Mouse (Mus musculus) CD4-positive, CD25-positive, alpha-beta regulatory T cell, adult 2 months (primary cell): ENCODE data around the gene Rnf39.

ENCODE experiments used
- DNase-seq: peaks from one replicate; pipeline ENCODE4 v3.0.0-alpha.2; 2012; ENCODE audit warnings: low read depth, low spot score

Gene Rnf39

GRCm38 (mm10) chr17:36942791-36943471 lies at the start of gene Rnf39:
TSS of gene Rnf39 (plus strand) at chr17:36942918.
- DNase-seq = peak; percentile 26

GRCm38 (mm10) chr17:36893387-36893786 lies 49.3 kb upstream of the Rnf39 start:
- no peak for DNase-seq

GRCm38 (mm10) chr17:36896583-36896982 lies 46.1 kb upstream of the Rnf39 start:
- DNase-seq = peak; percentile 43

- DNase-seq = no peak
These were observed 45.7 kb upstream of the Rnf39 start for GRCm38 (mm10) chr17:36897065-36897464.

- DNase-seq = no peak
These were observed 45.0 kb upstream of the Rnf39 start, which contains the start of gene Trim31 for GRCm38 (mm10) chr17:36897552-36898205. TSS of gene Trim31 (plus strand) at chr17:36898118.

GRCm38 (mm10) chr17:36899376-36899775 lies 43.3 kb upstream of the Rnf39 start:
- no peak for DNase-seq

- no peak for DNase-seq
These were observed 42.7 kb upstream of the Rnf39 start for GRCm38 (mm10) chr17:36900001-36900400.

- peak; percentile 15 for DNase-seq
These were observed 42.0 kb upstream of the Rnf39 start for GRCm38 (mm10) chr17:36900691-36901090.

- no peak for DNase-seq
These were observed 39.1 kb upstream of the Rnf39 start for GRCm38 (mm10) chr17:36903651-36904050.

GRCm38 (mm10) chr17:36908235-36908634 lies 34.5 kb upstream of the Rnf39 start:
- DNase-seq = no peak

GRCm38 (mm10) chr17:36909802-36910201 lies 32.9 kb upstream of the Rnf39 start:
- DNase-seq = no peak

- no peak for DNase-seq
These were observed 30.7 kb upstream of the Rnf39 start for GRCm38 (mm10) chr17:36912031-36912430.

- DNase-seq = peak; percentile 88
These were observed 28.6 kb upstream of the Rnf39 start for GRCm38 (mm10) chr17:36914108-36914507.

GRCm38 (mm10) chr17:36915076-36915475 lies 27.6 kb upstream of the Rnf39 start:
- DNase-seq = peak; percentile 82

- DNase-seq = no peak
These were observed 22.5 kb upstream of the Rnf39 start for GRCm38 (mm10) chr17:36920239-36920638.

- no peak for DNase-seq
These were observed 20.0 kb upstream of the Rnf39 start for GRCm38 (mm10) chr17:36922715-36923114.

GRCm38 (mm10) chr17:36923491-36923890 lies 19.2 kb upstream of the Rnf39 start:
- no peak for DNase-seq

GRCm38 (mm10) chr17:36927496-36928120 lies 15.1 kb upstream of the Rnf39 start:
- no peak for DNase-seq

GRCm38 (mm10) chr17:36929236-36929932 lies 13.3 kb upstream of the Rnf39 start:
- DNase-seq = no peak

- DNase-seq = no peak
These were observed 12.5 kb upstream of the Rnf39 start for GRCm38 (mm10) chr17:36930233-36930632.

- DNase-seq = no peak
These were observed 11.6 kb upstream of the Rnf39 start for GRCm38 (mm10) chr17:36931130-36931529.

GRCm38 (mm10) chr17:36931806-36932205 lies 10.9 kb upstream of the Rnf39 start:
- DNase-seq = no peak
